Mouse (Mus musculus) small intestine, adult 10 weeks (tissue): ENCODE data around the gene Vmn2r107. TPM values are rescaled to one million over a fixed set of nuclear protein-coding genes. Genes with fewer than 3 reads are reported as not detected.

Experiments
- polyA plus RNA-seq: library from polyadenylated mRNA; stranded (reverse); fragments of 350-450 nt; fragmentation: Illumina TruSeq; extraction: RNeasy Lipid Tissue Mini Kit (QIAGEN cat#74804); gene quantifications from one replicate; pipeline ENCODE4 v1.2.3, GENCODE M21; 2014; ENCODE audit warnings: low replicate concordance

Gene Vmn2r107
- polyA plus RNA-seq = not detected

GRCm38 (mm10) chr17:20344942-20345341 lies at the start of gene Vmn2r107:
Gene Vmn2r107, plus strand, starts transcription at chr17:20345242.

GRCm38 (mm10) chr17:20413846-20414245 lies 68.8 kb downstream of the Vmn2r107 start, which contains the start of gene Vmn1r224:
Gene Vmn1r224, plus strand, starts transcription at chr17:20414146.

Other genes with a start within 250 kb of the Vmn2r107 start
- not detected for gene Fpr-rs7, start 231.0 kb upstream of the Vmn2r107 start, polyA plus RNA-seq
- not detected for gene Fpr-rs6, start 162.1 kb upstream of the Vmn2r107 start, polyA plus RNA-seq
- gene Vmn2r105, start 110.2 kb upstream of the Vmn2r107 start, polyA plus RNA-seq = not detected
- not detected for gene Vmn2r106, start 59.7 kb upstream of the Vmn2r107 start, polyA plus RNA-seq
- not detected for gene Vmn1r224, start 68.9 kb downstream of the Vmn2r107 start, polyA plus RNA-seq
- gene Vmn2r108, start 136.1 kb downstream of the Vmn2r107 start, polyA plus RNA-seq = not detected
- not detected for gene Vmn1r225, start 152.9 kb downstream of the Vmn2r107 start, polyA plus RNA-seq
- not detected for gene Vmn2r109, start 219.5 kb downstream of the Vmn2r107 start, polyA plus RNA-seq